Mouse (Mus musculus) inflammation-experienced regulatory T-cells, adult 6 months (primary cell): ENCODE data around the gene Lrfn3. TPM values are rescaled to one million over a fixed set of nuclear protein-coding genes. Genes with fewer than 3 reads are reported as not detected.

Experiments
- ATAC-seq: one replicate; pipeline ENCODE4 v1.8.0; 2017
- polyA plus RNA-seq, 3 experiments: library from polyadenylated mRNA; unstranded; fragments of 100-300 nt; shearing (Covaris generic); gene quantifications; one replicate each; pipeline ENCODE4 v1.2.1; 2017

Lrfn3 gene
- polyA plus RNA-seq, 3 experiments from 2014 or later, result not detected

- no peak for ATAC-seq
Measured at GRCm38 (mm10) chr7:30310136-30310535, 52.4 kb downstream of the Lrfn3 start.

GRCm38 (mm10) chr7:30309395-30310129, 53.0 kb downstream of the Lrfn3 start:
- no peak for ATAC-seq

GRCm38 (mm10) chr7:30308076-30309005, 54.2 kb downstream of the Lrfn3 start, which contains the start of gene Alkbh6:
Alkbh6 (plus strand) TSS chr7:30308717.
- peak; percentile 100 for ATAC-seq

GRCm38 (mm10) chr7:30306083-30306779, 56.3 kb downstream of the Lrfn3 start:
- no peak for ATAC-seq

Other genes starting within 250 kb of the Lrfn3 start
- 10 to 100 TPM; 10.2 to 15.5 (median 15.1) TPM for gene Zfp382, start 240.8 kb downstream of the Lrfn3 start, polyA plus RNA-seq
- gene Zfp146, start 193.0 kb downstream of the Lrfn3 start, polyA plus RNA-seq, result 10 to 100 TPM; 12.9 to 20.8 (median 13.5) TPM
- 1 to 10 TPM; 2.3 to 3.5 (median 3.3) TPM for gene Cox7a1, start 178.6 kb downstream of the Lrfn3 start, polyA plus RNA-seq
- 10 to 100 TPM; 66.6 to 74.8 (median 71.1) TPM for gene Capns1, start 164.0 kb downstream of the Lrfn3 start, polyA plus RNA-seq
- 10 to 100 TPM; 51.0 to 54.5 (median 54.2) TPM for gene Polr2i, start 130.8 kb downstream of the Lrfn3 start, polyA plus RNA-seq
- gene Tbcb, start 130.5 kb downstream of the Lrfn3 start, polyA plus RNA-seq, result 100 to 1,000 TPM in 2 of 3 experiments, 10 to 100 TPM in 1; 95.8 to 156 (median 120) TPM
- not detected for gene Ovol3, start 127.0 kb downstream of the Lrfn3 start, polyA plus RNA-seq
- gene Thap8, start 82.7 kb downstream of the Lrfn3 start, polyA plus RNA-seq, result under 1 TPM; 0.26 to 0.70 (median 0.26) TPM
- gene Wdr62, start 82.4 kb downstream of the Lrfn3 start, polyA plus RNA-seq, result 1 to 10 TPM; 1.5 to 5.3 (median 1.5) TPM
- gene Clip3, start 71.0 kb downstream of the Lrfn3 start, polyA plus RNA-seq, result 1 to 10 TPM; 3.6 to 7.0 (median 5.8) TPM
- gene Alkbh6, start 54.1 kb downstream of the Lrfn3 start, polyA plus RNA-seq, result 100 to 1,000 TPM in 2 of 3 experiments, 10 to 100 TPM in 1; 69.8 to 178 (median 155) TPM
- gene Syne4, start 48.0 kb downstream of the Lrfn3 start, polyA plus RNA-seq, result 10 to 100 TPM in 1 of 3 experiments, 1 to 10 TPM in 2; 4.3 to 14.7 (median 6.4) TPM
- gene E130208F15Rik, start 41.0 kb downstream of the Lrfn3 start, polyA plus RNA-seq, result not detected
- 1 to 10 TPM; 2.0 to 6.1 (median 3.9) TPM for gene Sdhaf1, start 38.9 kb downstream of the Lrfn3 start, polyA plus RNA-seq
- 10 to 100 TPM in 1 of 3 experiments, 1 to 10 TPM in 1, under 1 TPM in 1; 0.79 to 15.0 (median 2.2) TPM for gene Tyrobp, start 51.0 kb upstream of the Lrfn3 start, polyA plus RNA-seq
- 100 to 1,000 TPM; 484 to 574 (median 552) TPM for gene Hcst, start 57.1 kb upstream of the Lrfn3 start, polyA plus RNA-seq
- 10 to 100 TPM; 37.3 to 50.8 (median 41.1) TPM for gene Nfkbid, start 59.0 kb upstream of the Lrfn3 start, polyA plus RNA-seq
- gene Aplp1, start 82.8 kb upstream of the Lrfn3 start, polyA plus RNA-seq, result 1 to 10 TPM; 6.0 to 7.4 (median 6.0) TPM
- not detected for gene Kirrel2, start 94.9 kb upstream of the Lrfn3 start, polyA plus RNA-seq
- under 1 TPM in 1 of 3 experiments, not detected in 2; 0.11 TPM for gene Nphs1, start 95.5 kb upstream of the Lrfn3 start, polyA plus RNA-seq
- gene Prodh2, start 130.8 kb upstream of the Lrfn3 start, polyA plus RNA-seq, result not detected
- 1 to 10 TPM in 1 of 3 experiments, under 1 TPM in 2; 0.28 to 1.1 (median 0.91) TPM for gene Arhgap33, start 172.3 kb upstream of the Lrfn3 start, polyA plus RNA-seq
- gene Hspb6, start 189.4 kb upstream of the Lrfn3 start, polyA plus RNA-seq, result 1 to 10 TPM; 2.7 to 3.6 (median 2.8) TPM
- gene Proser3, start 189.5 kb upstream of the Lrfn3 start, polyA plus RNA-seq, result 1 to 10 TPM; 2.8 to 4.5 (median 4.0) TPM
- gene Lin37, start 197.1 kb upstream of the Lrfn3 start, polyA plus RNA-seq, result 100 to 1,000 TPM in 2 of 3 experiments, 10 to 100 TPM in 1; 94.5 to 112 (median 109) TPM
- 10 to 100 TPM; 56.1 to 60.5 (median 60.0) TPM for gene U2af1l4, start 200.5 kb upstream of the Lrfn3 start, polyA plus RNA-seq
- gene Gm49396, start 200.6 kb upstream of the Lrfn3 start, polyA plus RNA-seq, result 10 to 100 TPM; 45.7 to 85.3 (median 82.8) TPM
- 100 to 1,000 TPM; 271 to 363 (median 299) TPM for gene Psenen, start 200.9 kb upstream of the Lrfn3 start, polyA plus RNA-seq
- 100 to 1,000 TPM; 118 to 196 (median 157) TPM for gene Igflr1, start 202.7 kb upstream of the Lrfn3 start, polyA plus RNA-seq
- 10 to 100 TPM; 15.7 to 23.0 (median 22.6) TPM for gene Kmt2b, start 226.0 kb upstream of the Lrfn3 start, polyA plus RNA-seq
- 10 to 100 TPM; 11.7 to 28.7 (median 11.9) TPM for gene Zbtb32, start 236.1 kb upstream of the Lrfn3 start, polyA plus RNA-seq